Mouse (Mus musculus) CH12.LX (cell line): ENCODE data around the gene 9230110F15Rik. TPM values are rescaled to one million over a fixed set of nuclear protein-coding genes. Genes with fewer than 3 reads are reported as not detected.

Source experiments
- DNase-seq: peaks from one replicate; pipeline ENCODE4 v3.0.0-alpha.2; 2013; ENCODE audit errors: extremely low read depth
- H3K27ac ChIP-seq: 2 replicates; pipeline ENCODE4 v1.5.1; 2012; ENCODE audit warnings: low read depth, mild to moderate bottlenecking, control low read depth, moderate library complexity; ENCODE audit not compliant: insufficient read depth
- H3K27me3 ChIP-seq: replicated peaks from 2 replicates; pipeline ENCODE3; 2012; ENCODE audit warnings: inconsistent platforms
- H3K36me3 ChIP-seq, 2 experiments: replicated peaks in 1 of 2; 2 replicates each; pipeline versions ENCODE3 to v1.6.1; 2012; ENCODE audit warnings: inconsistent platforms in 1 of 2, low read length in 1 of 2, mild to moderate bottlenecking in 1 of 2, mixed read lengths in 1 of 2, moderate library complexity in 1 of 2; ENCODE audit not compliant: control insufficient read depth in 1 of 2, insufficient read depth in 1 of 2
- H3K4me1 ChIP-seq, 2 experiments: 2 replicates each; pipeline ENCODE4 v1.6.1; 2012; ENCODE audit warnings: inconsistent platforms in 1 of 2, moderate library complexity in 1 of 2; ENCODE audit not compliant: insufficient read depth in 2 of 2, control insufficient read depth in 1 of 2
- H3K4me2 ChIP-seq: 2 replicates; pipeline ENCODE4 v1.6.1; 2012; ENCODE audit warnings: low read depth, mild to moderate bottlenecking, control low read depth; ENCODE audit not compliant: poor library complexity, insufficient read depth, severe bottlenecking
- H3K4me3 ChIP-seq, 3 experiments: fragments of 150-350 bp in 1 of 3; sonication (generic) in 1 of 3; replicated peaks in 1 of 3; 2 replicates each; pipeline versions ENCODE3 to v1.5.1; 2011 to 2012; ENCODE audit warnings: low read depth in 2 of 3, low read length in 2 of 3, mild to moderate bottlenecking in 2 of 3, moderate library complexity in 2 of 3, control low read depth in 1 of 3, improper control_type of control experiment in 1 of 3, inconsistent platforms in 1 of 3, mixed read lengths in 1 of 3; ENCODE audit not compliant: poor library complexity in 1 of 3
- H3K79me2 ChIP-seq: replicated peaks from 2 replicates; pipeline ENCODE4 v1.6.1; 2012; ENCODE audit warnings: mild to moderate bottlenecking, moderate library complexity; ENCODE audit not compliant: control insufficient read depth, poor library complexity, insufficient read depth, severe bottlenecking; ENCODE audit errors: extremely low read depth
- H3K9ac ChIP-seq: 2 replicates; pipeline ENCODE4 v1.6.1; 2012; ENCODE audit warnings: low read depth, mild to moderate bottlenecking, control low read depth, moderate library complexity; ENCODE audit not compliant: insufficient read depth
- H3K9me3 ChIP-seq: replicated peaks from 2 replicates; pipeline ENCODE3; 2012; ENCODE audit warnings: low read length, inconsistent platforms, mixed read lengths
- BHLHE40 ChIP-seq: IDR thresholded peaks from 2 replicates; pipeline ENCODE4 v1.6.1; 2011; ENCODE audit warnings: mild to moderate bottlenecking, low read depth, low read length, improper control_type of control experiment
- CTCF ChIP-seq, 2 experiments: IDR thresholded peaks in 1 of 2; conservative IDR thresholded peaks in 1 of 2; 2 replicates each; pipeline ENCODE4 v1.5.1; 2011 to 2012; ENCODE audit warnings: low read depth in 2 of 2, low read length in 2 of 2, improper control_type of control experiment in 1 of 2, inconsistent platforms in 1 of 2, mild to moderate bottlenecking in 1 of 2, moderate library complexity in 1 of 2
- E2F4 ChIP-seq: IDR thresholded peaks from 2 replicates; pipeline ENCODE4 v1.6.1; 2011; ENCODE audit warnings: low read depth, low read length, improper control_type of control experiment; ENCODE audit not compliant: insufficient replicate concordance
- ELF1 ChIP-seq: IDR thresholded peaks from 2 replicates; pipeline ENCODE4 v1.6.1; 2014; ENCODE audit warnings: low read depth, mild to moderate bottlenecking, inconsistent platforms, low read length, improper control_type of control experiment
- EP300 ChIP-seq: IDR thresholded peaks from 2 replicates; pipeline ENCODE4 v1.6.1; 2011; ENCODE audit warnings: low read length, improper control_type of control experiment
- ETS1 ChIP-seq: conservative IDR thresholded peaks from 2 replicates; pipeline ENCODE4 v1.6.1; 2012; ENCODE audit warnings: low read depth, mild to moderate bottlenecking, inconsistent platforms, low read length, improper control_type of control experiment, moderate library complexity
- GABPA ChIP-seq: IDR thresholded peaks from 2 replicates; pipeline ENCODE4 v1.6.1; 2012; ENCODE audit warnings: low read depth, low read length, improper control_type of control experiment, inconsistent platforms; ENCODE audit not compliant: insufficient replicate concordance
- HCFC1 ChIP-seq: IDR thresholded peaks from 2 replicates; pipeline ENCODE4 v1.6.1; 2012; ENCODE audit warnings: low read depth, mild to moderate bottlenecking, inconsistent platforms, low read length, improper control_type of control experiment
- IRF4 ChIP-seq: IDR thresholded peaks from 2 replicates; pipeline ENCODE4 v1.6.1; 2014; ENCODE audit warnings: low read depth, mild to moderate bottlenecking, inconsistent platforms, low read length, improper control_type of control experiment
- JUN ChIP-seq: IDR thresholded peaks from 2 replicates; pipeline ENCODE4 v1.6.1; 2011; ENCODE audit warnings: low read depth, mild to moderate bottlenecking, low read length, improper control_type of control experiment, moderate library complexity; ENCODE audit not compliant: insufficient read depth
- MAX ChIP-seq: IDR thresholded peaks from 2 replicates; pipeline ENCODE4 v1.6.1; 2011; ENCODE audit warnings: low read length, improper control_type of control experiment
- MAZ ChIP-seq: IDR thresholded peaks from 2 replicates; pipeline ENCODE4 v1.6.1; 2012; ENCODE audit warnings: low read depth, mild to moderate bottlenecking, inconsistent platforms, low read length, improper control_type of control experiment, moderate library complexity
- MXI1 ChIP-seq: IDR thresholded peaks from 2 replicates; pipeline ENCODE4 v1.6.1; 2011; ENCODE audit warnings: mild to moderate bottlenecking, low read depth, low read length, improper control_type of control experiment
- MYC ChIP-seq: IDR thresholded peaks from 2 replicates; pipeline ENCODE4 v1.6.1; 2011; ENCODE audit warnings: low read depth, mild to moderate bottlenecking, improper control_type of control experiment, low read length
- NELFE ChIP-seq: IDR thresholded peaks from 2 replicates; pipeline ENCODE4 v1.6.1; 2011; ENCODE audit warnings: low read depth, low read length, improper control_type of control experiment
- POLR2A ChIP-seq: IDR thresholded peaks from 2 replicates; pipeline ENCODE4 v1.6.1; 2011; ENCODE audit warnings: low read depth, mild to moderate bottlenecking, improper control_type of control experiment, low read length
- POLR2AphosphoS2 ChIP-seq: IDR thresholded peaks from 2 replicates; pipeline ENCODE4 v1.6.1; 2011; ENCODE audit warnings: low read depth, low read length, improper control_type of control experiment
- RAD21 ChIP-seq: IDR thresholded peaks from 2 replicates; pipeline ENCODE4 v1.6.1; 2011; ENCODE audit warnings: low read depth, mild to moderate bottlenecking, low read length, improper control_type of control experiment, moderate library complexity
- RCOR1 ChIP-seq: conservative IDR thresholded peaks from 2 replicates; pipeline ENCODE4 v1.6.1; 2012; ENCODE audit warnings: low read depth, mild to moderate bottlenecking, inconsistent platforms, low read length, improper control_type of control experiment
- SIN3A ChIP-seq: IDR thresholded peaks from 2 replicates; pipeline ENCODE4 v1.6.1; 2012; ENCODE audit warnings: low read length, improper control_type of control experiment, inconsistent platforms
- TBP ChIP-seq: conservative IDR thresholded peaks from 2 replicates; pipeline ENCODE4 v1.6.1; 2011; ENCODE audit warnings: low read depth, low read length, improper control_type of control experiment
- TCF12 ChIP-seq: IDR thresholded peaks from 2 replicates; pipeline ENCODE4 v1.6.1; 2014; ENCODE audit warnings: low read depth, mild to moderate bottlenecking, inconsistent platforms, low read length, improper control_type of control experiment
- UBTF ChIP-seq: IDR thresholded peaks from 2 replicates; pipeline ENCODE4 v1.6.1; 2012; ENCODE audit warnings: low read depth, mild to moderate bottlenecking, inconsistent platforms, low read length, improper control_type of control experiment, moderate library complexity
- USF2 ChIP-seq: conservative IDR thresholded peaks from 2 replicates; pipeline ENCODE4 v1.6.1; 2011; ENCODE audit warnings: low read depth, low read length, improper control_type of control experiment
- ZC3H11A ChIP-seq: IDR thresholded peaks from 2 replicates; pipeline ENCODE4 v1.6.1; 2012; ENCODE audit warnings: low read depth, mild to moderate bottlenecking, inconsistent platforms, low read length, improper control_type of control experiment
- ZKSCAN1 ChIP-seq: IDR thresholded peaks from 2 replicates; pipeline ENCODE4 v1.6.1; 2012; ENCODE audit warnings: low read depth, inconsistent platforms, low read length, improper control_type of control experiment, borderline replicate concordance
- ZMIZ1 ChIP-seq: IDR thresholded peaks from 2 replicates; pipeline ENCODE4 v1.6.1; 2012; ENCODE audit warnings: low read depth, mild to moderate bottlenecking, inconsistent platforms, low read length, improper control_type of control experiment
- ZNF384 ChIP-seq: IDR thresholded peaks from 2 replicates; pipeline ENCODE4 v1.6.1; 2012; ENCODE audit warnings: low read depth, low read length, improper control_type of control experiment, inconsistent platforms
- dilution Hi-C: fragments of 300-500 bp; cut with MboI; formaldehyde crosslinking; loops from 2 replicates; pipeline ENCODE4 v1.14.3; 2020; ENCODE audit warnings: low sequenced_read_pairs; ENCODE audit not compliant: extremely low pct_unique_long_range_greater_than_20kb, extremely low pct_ligation_motif_present
- in situ Hi-C: fragments of 300-500 bp; cut with MboI; formaldehyde crosslinking; loops from 3 replicates; pipeline ENCODE4 v1.14.3; 2019; ENCODE audit warnings: low sequenced_read_pairs, low pct_ligation_motif_present, low pct_unique_long_range_greater_than_20kb, mixed read lengths
- polyA plus RNA-seq: library from polyadenylated mRNA; unstranded; fragments of >175 nt; gene quantifications from 2 replicates; pipeline ENCODE4 v1.2.1, GENCODE M21; 2012; ENCODE audit warnings: low read depth; ENCODE audit not compliant: insufficient read length
- total RNA-seq, 2 experiments: library from RNA; depleted of rRNA; stranded (reverse); fragments of 300-350 nt in 1 of 2; fragments of >200 nt in 1 of 2; gene quantifications; 2 replicates each; pipeline ENCODE4 v1.2.3; 2012 to 2014

The 9230110F15Rik gene
- total and polyA plus RNA-seq, 3 experiments = not detected

DNA sequence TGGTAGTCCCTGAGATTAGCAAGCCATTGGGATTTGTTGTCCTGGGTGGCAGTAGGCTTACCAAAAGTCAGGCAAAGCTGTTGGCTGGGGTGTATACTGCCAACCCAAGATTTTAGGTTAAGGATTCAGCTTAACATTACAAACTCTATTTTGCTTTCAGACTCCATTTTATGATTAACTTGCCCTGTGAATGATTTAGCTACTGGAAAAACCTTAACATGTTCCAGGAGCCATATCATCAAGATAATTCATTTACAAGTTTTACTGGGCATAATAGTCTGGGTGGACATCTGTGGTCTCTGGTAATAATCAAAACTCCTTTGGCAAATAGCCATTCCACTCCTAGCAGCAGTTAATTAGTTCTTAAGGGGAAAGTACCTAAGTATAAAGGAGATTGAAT, 45.8 kb downstream of the 9230110F15Rik start:
- Histone ChIP-seq H3K4me1 (no peaks in the 10 kb centered on the region), H3K36me3 (no peaks in the 10 kb centered on the region), H3K79me2 (no peaks in the 10 kb centered on the region), H3K27ac (no peak overlapping the region), H3K9me3 (no peaks in the 10 kb centered on the region), H3K4me2 (no peak overlapping the region), H3K4me3 (no peak overlapping the region), H3K9ac (no peak overlapping the region), H3K27me3 (peaks cover 48% of the 10 kb centered on the region)
- dilution Hi-C loops = no loop called here
- DNase-seq = no peak
- TF ChIP-seq MAZ = no peak
- no peak for TF ChIP-seq NELFE
- no peak for TF ChIP-seq EP300
- TF ChIP-seq USF2 = no peak
- no peak for TF ChIP-seq ZKSCAN1
- no peak for TF ChIP-seq ZNF384
- no peak for TF ChIP-seq ETS1
- TF ChIP-seq CTCF (conservative IDR thresholded peaks at IDR 0.05 in 1 of 2, IDR thresholded peaks at IDR 0.05 in 1 of 2; ENCODE audit: low read depth in 2 of 2, low read length in 2 of 2) = no peak
- no peak for TF ChIP-seq POLR2AphosphoS2
- TF ChIP-seq POLR2A = no peak
- TF ChIP-seq ZMIZ1 = no peak
- TF ChIP-seq E2F4 = no peak
- TF ChIP-seq HCFC1 = no peak
- no peak for TF ChIP-seq TBP
- no peak for TF ChIP-seq RAD21
- TF ChIP-seq GABPA = no peak
- no peak for TF ChIP-seq MXI1
- in situ Hi-C loops = no loop called here

DNA sequence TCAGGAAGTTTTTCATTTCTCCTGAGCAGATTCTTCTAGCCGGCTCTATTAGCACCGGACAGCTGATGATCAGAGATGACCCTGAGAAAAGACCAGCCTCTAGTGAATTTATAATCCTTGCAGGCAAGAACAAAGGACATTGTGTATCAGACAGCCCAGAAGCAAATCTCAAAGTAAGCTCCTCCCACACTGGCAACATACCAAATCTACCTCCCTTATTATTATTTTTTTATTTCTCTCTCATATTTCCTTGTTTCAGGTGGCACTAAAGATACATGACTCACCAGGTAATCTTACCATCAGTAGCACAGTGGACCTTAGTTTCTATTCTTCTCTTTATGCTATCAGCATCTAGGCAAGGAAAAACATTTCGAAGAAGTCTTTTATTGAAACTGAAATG, 53.9 kb downstream of the 9230110F15Rik start, which contains the start of the genes Gm27235 and D730048I06Rik:
TSS of gene Gm27235 (minus strand) at position 101 of the 400 bp plus-strand sequence.
TSS of gene D730048I06Rik (minus strand) at position 112 of the 400 bp plus-strand sequence.
- dilution Hi-C loops = no loop called here

More for the DNA sequence above, 53.9 kb downstream of the 9230110F15Rik start, which contains the start of the genes Gm27235 and D730048I06Rik:
- H3K79me2 ChIP-seq = no peaks in the 10 kb centered on the region
- DNase-seq = no peak
- no peak for TF ChIP-seq TCF12
- no peak for TF ChIP-seq BHLHE40
- no peak for TF ChIP-seq ETS1
- no peak for TF ChIP-seq ZMIZ1
- TF ChIP-seq UBTF = no peak
- TF ChIP-seq NELFE = no peak
- TF ChIP-seq MAX = no peak
- no peak for TF ChIP-seq MYC
- no peak for TF ChIP-seq JUN
- no peak for TF ChIP-seq TBP
- no peak for TF ChIP-seq MAZ
- no peak for TF ChIP-seq IRF4
- TF ChIP-seq USF2 = no peak
- TF ChIP-seq RAD21 = no peak
- no peak for TF ChIP-seq ZNF384
- TF ChIP-seq SIN3A = no peak
- TF ChIP-seq ELF1 = no peak
- no peak for TF ChIP-seq RCOR1
- no peak for TF ChIP-seq ZC3H11A
- H3K9me3 ChIP-seq = no peaks in the 10 kb centered on the region
- no peak within 1 kb of the TSS for H3K27ac ChIP-seq
- no peak within 1 kb of the TSS for H3K4me2 ChIP-seq
- H3K4me1 ChIP-seq = no peaks in the 10 kb centered on the region
- H3K9ac ChIP-seq = no peak within 1 kb of the TSS
- in situ Hi-C loops = no loop called here
- H3K27me3 ChIP-seq = peaks cover 65% of the 10 kb centered on the region
- H3K4me3 ChIP-seq = no peak within 1 kb of the TSS
- no peaks in the 10 kb centered on the region for H3K36me3 ChIP-seq
